Mouse (Mus musculus): ENCODE measurements around the gene Efcab12. TPM values are rescaled to one million over a fixed set of nuclear protein-coding genes. Genes with fewer than 3 reads are reported as not detected.

Gene Efcab12
- polyA plus RNA-seq, 3 experiments from 2014 or later: 0.31 to 0.47 TPM; not detected in 1

GRCm38 (mm10) chr6:115791016-115791415 lies 47.2 kb downstream of the Efcab12 start:
- no peak for ATAC-seq

GRCm38 (mm10) chr6:115782781-115783180 lies 55.4 kb downstream of the Efcab12 start:
- no peak for ATAC-seq

GRCm38 (mm10) chr6:115776363-115776762 lies 61.8 kb downstream of the Efcab12 start:
- no peak for ATAC-seq

GRCm38 (mm10) chr6:115775838-115776237 lies 62.4 kb downstream of the Efcab12 start:
- ATAC-seq: no peak

GRCm38 (mm10) chr6:115774501-115774921 lies 63.7 kb downstream of the Efcab12 start, which contains the start of gene Cand2:
Cand2 (plus strand) TSS chr6:115774538.
- peak; percentile 63 for ATAC-seq

GRCm38 (mm10) chr6:115773966-115774413 lies 64.2 kb downstream of the Efcab12 start:
- ATAC-seq: peak; percentile 35

GRCm38 (mm10) chr6:115772604-115773003 lies 65.6 kb downstream of the Efcab12 start:
- ATAC-seq: no peak

GRCm38 (mm10) chr6:115772201-115772600 lies 66.0 kb downstream of the Efcab12 start:
- ATAC-seq: no peak

GRCm38 (mm10) chr6:115770852-115771251 lies 67.4 kb downstream of the Efcab12 start:
- ATAC-seq: no peak

- ATAC-seq: no peak
Observed at GRCm38 (mm10) chr6:115770059-115770670, 68.0 kb downstream of the Efcab12 start.

GRCm38 (mm10) chr6:115768207-115768606 lies 70.0 kb downstream of the Efcab12 start:
- ATAC-seq: no peak

- ATAC-seq: no peak
Observed at GRCm38 (mm10) chr6:115767357-115767756, 70.9 kb downstream of the Efcab12 start.

GRCm38 (mm10) chr6:115764179-115764578 lies 74.0 kb downstream of the Efcab12 start:
- ATAC-seq: peak; percentile 50

- ATAC-seq: peak; percentile 43
Observed at GRCm38 (mm10) chr6:115761995-115762756, 76.0 kb downstream of the Efcab12 start, which contains the start of gene Tmem40. Tmem40 (minus strand) TSS chr6:115762410.

GRCm38 (mm10) chr6:115760982-115761381 lies 77.2 kb downstream of the Efcab12 start:
- ATAC-seq: no peak

Other genes with a start within 250 kb of the Efcab12 start
- gene Mkrn2os, start 245.8 kb downstream of the Efcab12 start, polyA plus RNA-seq (2017; shearing (Covaris generic)): under 1 TPM in 2 of 3 experiments, not detected in 1; 0.48 to 0.52 TPM
- 10 to 100 TPM; 35.2 to 43.6 (median 37.2) TPM for gene Mkrn2, start 236.5 kb downstream of the Efcab12 start, polyA plus RNA-seq (2017; shearing (Covaris generic))
- gene Raf1, start 161.8 kb downstream of the Efcab12 start, polyA plus RNA-seq (2017; shearing (Covaris generic)): 10 to 100 TPM; 52.6 to 72.0 (median 66.5) TPM
- gene Tmem40, start 76.0 kb downstream of the Efcab12 start, polyA plus RNA-seq (2017; shearing (Covaris generic)): not detected
- gene Cand2, start 63.9 kb downstream of the Efcab12 start, polyA plus RNA-seq (2017; shearing (Covaris generic)): 1 to 10 TPM; 2.3 to 4.8 (median 3.7) TPM
- gene Rpl32, start 29.7 kb downstream of the Efcab12 start, polyA plus RNA-seq (2017; shearing (Covaris generic)): 1,000 to 10,000 TPM; 4,797 to 7,885 (median 7,790) TPM
- 10 to 100 TPM in 1 of 3 experiments, 1 to 10 TPM in 2; 8.6 to 12.8 (median 8.9) TPM for gene Mbd4, start 15.0 kb upstream of the Efcab12 start, polyA plus RNA-seq (2017; shearing (Covaris generic))
- 1 to 10 TPM; 1.3 to 2.0 (median 1.6) TPM for gene Ift122, start 15.1 kb upstream of the Efcab12 start, polyA plus RNA-seq (2017; shearing (Covaris generic))
- under 1 TPM in 1 of 3 experiments, not detected in 2; 0.43 TPM for gene Rho, start 93.3 kb upstream of the Efcab12 start, polyA plus RNA-seq (2017; shearing (Covaris generic))
- gene H1foo, start 106.5 kb upstream of the Efcab12 start, polyA plus RNA-seq (2017; shearing (Covaris generic)): not detected
- gene Plxnd1, start 156.6 kb upstream of the Efcab12 start, polyA plus RNA-seq (2017; shearing (Covaris generic)): 10 to 100 TPM in 1 of 3 experiments, 1 to 10 TPM in 2; 7.4 to 12.5 (median 8.0) TPM

Measured in inflammation-experienced regulatory T-cells, adult 6 months (primary cell).